Comparison of ENCODE assay signal across 8 mouse cellular contexts in the genomic region with DNA sequence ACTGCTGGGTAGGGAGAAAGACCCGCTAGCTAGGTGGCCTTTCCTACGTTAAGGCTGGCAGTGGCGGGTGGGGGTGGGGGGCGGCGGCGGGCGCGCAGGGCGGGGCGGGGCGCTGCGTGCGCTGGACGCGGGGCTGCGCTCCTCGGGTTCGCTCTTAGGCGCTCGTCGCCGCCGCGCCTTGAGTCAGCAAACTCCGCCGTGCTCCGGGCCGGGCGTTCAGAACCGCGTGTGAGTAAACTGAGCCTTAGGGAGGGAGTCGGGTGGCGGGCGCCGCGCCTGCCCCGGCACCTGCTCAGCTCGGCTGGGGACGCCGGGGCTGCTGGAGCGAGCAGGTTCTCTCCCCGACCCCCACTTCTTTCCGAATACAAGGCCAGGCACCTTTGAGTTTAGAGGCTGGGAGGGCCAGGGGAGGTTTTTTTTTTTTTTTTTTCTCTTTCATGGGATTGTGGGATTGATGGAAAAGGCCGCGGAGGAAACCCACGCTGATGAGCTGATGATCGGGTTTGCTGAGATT. TPM values are rescaled to one million over a fixed set of nuclear protein-coding genes. Genes with fewer than 3 reads are reported as not detected.
DNase-seq lines count a peak whose midpoint lies in the region; ATAC-seq and TF ChIP-seq lines count a peak whose summit lies in the region.

A gene (plus strand): TSS at position 95 of the 514 bp plus-strand sequence.

- H3K4me1 ChIP-seq in embryonic fibroblast, embryonic 13.5 days (ENCODE audit: control insufficient read depth, insufficient read depth, low read length) = peaks cover 5% of the 10 kb centered on the region
- peaks cover 11% of the 10 kb centered on the region for H3K4me1 ChIP-seq in heart, embryonic 10.5 days
- no peaks in the 10 kb centered on the region; the same call in 1 of the 2 replicates for H3K4me1 ChIP-seq in liver, embryonic 15.5 days (replicated peaks)
- peaks cover 19% of the 10 kb centered on the region for H3K4me1 ChIP-seq in neural tube, embryonic 13.5 days (replicated peaks)

- peak within 1 kb of the TSS; percentile 11; the same call in 1 of the 2 replicates for H3K27ac ChIP-seq in embryonic fibroblast, embryonic 13.5 days (ENCODE audit: insufficient read depth, low read length)
- H3K27ac ChIP-seq in heart, embryonic 10.5 days = peak within 1 kb of the TSS; percentile 94
- H3K27ac ChIP-seq in liver, embryonic 15.5 days (replicated peaks) = 0 out of 2 replicates have a peak within 1 kb of the TSS, but pooled peaks have one; percentile 9
- peak within 1 kb of the TSS; percentile 79 for H3K27ac ChIP-seq in neural tube, embryonic 13.5 days (replicated peaks)

- peak within 1 kb of the TSS; percentile 68 for H3K4me2 ChIP-seq in liver, embryonic 15.5 days
- H3K4me2 ChIP-seq in neural tube, embryonic 13.5 days = peak within 1 kb of the TSS; percentile 74

- H3K36me3 ChIP-seq in C2C12 (ENCODE audit: control insufficient read depth, insufficient read depth) = no peaks in the 10 kb centered on the region
- no peaks in the 10 kb centered on the region for H3K36me3 ChIP-seq in heart, embryonic 10.5 days
- no peaks in the 10 kb centered on the region for H3K36me3 ChIP-seq in liver, embryonic 15.5 days (replicated peaks)
- no peaks in the 10 kb centered on the region for H3K36me3 ChIP-seq in neural tube, embryonic 13.5 days

- no peak for ATAC-seq in liver, embryonic 15.5 days (ENCODE audit: insufficient read depth)
- ATAC-seq in neural tube, embryonic 13.5 days (ENCODE audit: low read depth) = peak; percentile 80

- TF ChIP-seq CTCF in C2C12 (IDR thresholded peaks at IDR 0.05; ENCODE audit: control insufficient read depth, insufficient read depth, insufficient read length) = no peak
- TF ChIP-seq CTCF in embryonic fibroblast, embryonic 13.5 days (IDR thresholded peaks at IDR 0.05; ENCODE audit: borderline replicate concordance, insufficient read depth, low read length) = no peak

- no peaks in the 10 kb centered on the region for H3K9me3 ChIP-seq in heart, embryonic 10.5 days
- no peaks in the 10 kb centered on the region for H3K9me3 ChIP-seq in liver, embryonic 15.5 days (replicated peaks)
- no peaks in the 10 kb centered on the region for H3K9me3 ChIP-seq in neural tube, embryonic 13.5 days

- peak within 1 kb of the TSS; percentile 28 for H3K4me3 ChIP-seq in C2C12 (ENCODE audit: insufficient read depth, poor library complexity, severe bottlenecking)
- H3K4me3 ChIP-seq in embryonic fibroblast, embryonic 13.5 days (ENCODE audit: insufficient read depth, low read length) = peak within 1 kb of the TSS; percentile 62
- H3K4me3 ChIP-seq in heart, embryonic 10.5 days = peak within 1 kb of the TSS; percentile 88
- peak within 1 kb of the TSS; percentile 60 for H3K4me3 ChIP-seq in liver, embryonic 15.5 days (replicated peaks)
- peak within 1 kb of the TSS; percentile 68 for H3K4me3 ChIP-seq in neural tube, embryonic 13.5 days

- H3ac ChIP-seq in C2C12 (ENCODE audit: control insufficient read depth, insufficient read length, low read depth) = peak within 1 kb of the TSS; percentile 41

- TF ChIP-seq POLR2A in embryonic fibroblast, embryonic 13.5 days (IDR thresholded peaks at IDR 0.05; ENCODE audit: low read depth, low read length) = peak; percentile 50; the same call in 1 of the 2 replicates

- H3K9ac ChIP-seq in liver, embryonic 15.5 days = 0 out of 2 replicates have a peak within 1 kb of the TSS, but pooled peaks have one; percentile 30
- H3K9ac ChIP-seq in neural tube, embryonic 13.5 days = peak within 1 kb of the TSS; percentile 80

- H3K27me3 ChIP-seq in C2C12 (ENCODE audit: control insufficient read depth, insufficient read depth, insufficient read length) = no peaks in the 10 kb centered on the region
- no peaks in the 10 kb centered on the region for H3K27me3 ChIP-seq in heart, embryonic 10.5 days (ENCODE audit: insufficient read depth, poor library complexity, severe bottlenecking)
- H3K27me3 ChIP-seq in liver, embryonic 15.5 days = peaks cover 27% of the 10 kb centered on the region
- no peaks in the 10 kb centered on the region for H3K27me3 ChIP-seq in neural tube, embryonic 13.5 days

- DNase-seq in adrenal gland, postnatal 25 days = peak; percentile 70
- DNase-seq in heart, embryonic 10.5 days (ENCODE audit: low spot score) = no peak
- peak; percentile 50 for DNase-seq in kidney, postnatal 14 days
- peak; percentile 20 to 37 for DNase-seq in thymus, postnatal 10 days (ENCODE audit: low spot score in 2 of 2)

- H3K79me3 ChIP-seq in C2C12 (ENCODE audit: low read depth) = no peaks in the 10 kb centered on the region

- no peaks in the 10 kb centered on the region for H3K79me2 ChIP-seq in C2C12 (ENCODE audit: control insufficient read depth, insufficient read depth)

- WGBS in heart, embryonic 10.5 days = under 1% methylated on average over 47 of the region's 47 CpGs
- WGBS in liver, embryonic 15.5 days (ENCODE audit: insufficient replicate concordance) = under 1% methylated on average over 47 of the region's 47 CpGs
- 1% methylated on average over 47 of the region's 47 CpGs for WGBS in neural tube, embryonic 13.5 days

TF ChIP-seq in C2C12, 6 proteins besides CTCF, POLR2A, EP300 and RAD21:
- TF ChIP-seq CEBPB (IDR thresholded peaks at IDR 0.05; ENCODE audit: low read depth) (no peak), USF1 (IDR thresholded peaks at IDR 0.05; ENCODE audit: low read depth) (no peak), MYOD1 (IDR thresholded peaks at IDR 0.05; ENCODE audit: control insufficient read depth, insufficient read length, low read depth) (no peak), FOSL1 (IDR thresholded peaks at IDR 0.05; ENCODE audit: insufficient read depth, low read length, poor library complexity, severe bottlenecking) (no peak), MAX (IDR thresholded peaks at IDR 0.05) (no peak), MYOG (IDR thresholded peaks at IDR 0.05; ENCODE audit: control insufficient read depth, extremely low read depth, insufficient read length) (no peak)

RNA-seq across cellular contexts. Expression of the gene that starts here (rescaled TPM):
- 1.1 TPM for polyA plus RNA-seq in C2C12 (2012; fragmentation: generic; extraction: Trizol)
- total RNA-seq in adrenal gland, postnatal 25 days (2021) = 23.7 and 26.6 TPM in 2 replicates
- polyA plus RNA-seq in embryonic fibroblast, embryonic 13.5 days (2011; ENCODE audit: insufficient read length, low read depth, missing spikeins) = 25.0 and 27.5 TPM in 2 replicates
- 24.5 and 24.8 TPM in 2 replicates for polyA plus RNA-seq in heart, embryonic 10.5 days (2016; fragmentation: Nextera tagmentation; extraction: Ambion mirVana)
- polyA plus RNA-seq in liver, embryonic 15.5 days (2015; fragmentation: Nextera tagmentation; extraction: Ambion mirVana) = 7.7 and 8.0 TPM in 2 replicates
- polyA plus RNA-seq in neural tube, embryonic 13.5 days (2015; fragmentation: Nextera tagmentation; extraction: Ambion mirVana) = 49.4 and 54.8 TPM in 2 replicates

Comparison
In these comparisons a context has a peak if more than half of its experiments do, and no peak if none do; other contexts are left out.
1. H3K4me3 ChIP-seq: peak in every context shown above with its lines; median percentile 88 in heart, embryonic 10.5 days; 68 in neural tube, embryonic 13.5 days; 62 in embryonic fibroblast, embryonic 13.5 days; 60 in liver, embryonic 15.5 days; 28 in C2C12.
2. H3K27ac ChIP-seq: peak in every context shown above with its lines; median percentile 94 in heart, embryonic 10.5 days; 79 in neural tube, embryonic 13.5 days; 11 in embryonic fibroblast, embryonic 13.5 days; 9 in liver, embryonic 15.5 days.